Mouse (Mus musculus) intestine, embryonic 15.5 days (tissue): ENCODE results near the gene Ampd2. TPM values are rescaled to one million over a fixed set of nuclear protein-coding genes. Genes with fewer than 3 reads are reported as not detected.
A peak's percentile ranks its signal among the peaks of the same experiment; 100 is the strongest.

ENCODE experiments used
- ATAC-seq: fragments of 200-750 bp; cut with Nextera tagmentation; 2 replicates; pipeline ENCODE4 v1.8.0; 2017; ENCODE audit warnings: moderate TSS enrichment, moderate library complexity
- H3K27ac ChIP-seq: fragments of 300-500 bp; sonication (generic); 2 replicates; pipeline ENCODE4 v1.5.1; 2015; ENCODE audit warnings: mild to moderate bottlenecking, inconsistent platforms
- H3K27me3 ChIP-seq: fragments of 300-500 bp; sonication (generic); replicated peaks from 2 replicates; pipeline ENCODE4 v1.6.1; 2015; ENCODE audit warnings: inconsistent platforms
- H3K36me3 ChIP-seq: fragments of 300-500 bp; sonication (generic); 2 replicates; pipeline ENCODE4 v1.6.1; 2015; ENCODE audit warnings: inconsistent platforms
- H3K4me1 ChIP-seq: fragments of 300-500 bp; sonication (generic); replicated peaks from 2 replicates; pipeline ENCODE4 v1.6.1; 2015; ENCODE audit warnings: inconsistent platforms
- H3K4me2 ChIP-seq: fragments of 300-500 bp; sonication (generic); replicated peaks from 2 replicates; pipeline ENCODE4 v1.6.1; 2015; ENCODE audit warnings: mild to moderate bottlenecking, inconsistent platforms
- H3K4me3 ChIP-seq: fragments of 300-500 bp; sonication (generic); replicated peaks from 2 replicates; pipeline ENCODE4 v1.5.1; 2015; ENCODE audit warnings: inconsistent platforms
- H3K9ac ChIP-seq: fragments of 300-500 bp; sonication (generic); 2 replicates; pipeline ENCODE4 v1.6.1; 2015; ENCODE audit warnings: inconsistent platforms
- H3K9me3 ChIP-seq: fragments of 300-500 bp; sonication (generic); 2 replicates; pipeline ENCODE4 v1.6.1; 2016; ENCODE audit warnings: inconsistent platforms
- WGBS: fragments of 180-500 bp; shearing (Covaris S2); methylation state at CpG from one replicate; pipeline ENCODE4 v1.1.7; 2015; 5-methylcytosine and 5-hydroxymethylcytosine counted together
- polyA plus RNA-seq: library from polyadenylated mRNA; unstranded; fragments of >200 nt; fragmentation: Nextera tagmentation; extraction: Ambion mirVana; gene quantifications from 2 replicates; pipeline ENCODE4 v1.2.1, GENCODE M21; 2015

Gene Ampd2
- polyA plus RNA-seq, 1 experiment from 2014 or later: 49.9 TPM

- Histone ChIP-seq H3K4me3 (no peak overlapping the region), H3K36me3 (peaks cover 19% of the 10 kb centered on the region), H3K9ac (peak overlapping the region; percentile 17; the same call in 1 of the 2 replicates), H3K27ac (peak overlapping the region; percentile 32; the same call in 1 of the 2 replicates), H3K4me2 (peak overlapping the region; percentile 24; the same call in 1 of the 2 replicates), H3K9me3 (no peaks in the 10 kb centered on the region), H3K4me1 (peaks cover 46% of the 10 kb centered on the region), H3K27me3 (no peaks in the 10 kb centered on the region)
- WGBS: 61% methylated on average over 1 of the region's 1 CpGs
- no peak for ATAC-seq
Measured at GRCm38 (mm10) chr3:108082251-108082875, 4.1 kb downstream of the Ampd2 start.

- H3K9me3 ChIP-seq: no peaks in the 10 kb centered on the region
- H3K27ac ChIP-seq: peak overlapping the region; percentile 32; the same call in 1 of the 2 replicates
- ATAC-seq: no peak
- WGBS: 63% methylated on average over 4 of the region's 4 CpGs
- H3K4me2 ChIP-seq: 0 out of 2 replicates have a peak overlapping the region, but pooled peaks have one; percentile 24
- peaks cover 39% of the 10 kb centered on the region for H3K4me1 ChIP-seq
- peaks cover 24% of the 10 kb centered on the region for H3K36me3 ChIP-seq
- peak overlapping the region; percentile 17; the same call in 1 of the 2 replicates for H3K9ac ChIP-seq
- H3K4me3 ChIP-seq: no peak overlapping the region
- no peaks in the 10 kb centered on the region for H3K27me3 ChIP-seq
Measured at GRCm38 (mm10) chr3:108081681-108082080, 4.8 kb downstream of the Ampd2 start.

GRCm38 (mm10) chr3:108076836-108077235 lies 9.6 kb downstream of the Ampd2 start:
- WGBS: 93% methylated on average over 9 of the region's 9 CpGs
- peaks cover 4% of the 10 kb centered on the region for H3K4me1 ChIP-seq
- H3K9ac ChIP-seq: no peak overlapping the region
- no peaks in the 10 kb centered on the region for H3K27me3 ChIP-seq
- H3K4me2 ChIP-seq: no peak overlapping the region
- H3K9me3 ChIP-seq: no peaks in the 10 kb centered on the region
- peaks cover 51% of the 10 kb centered on the region for H3K36me3 ChIP-seq
- no peak for ATAC-seq
- H3K27ac ChIP-seq: no peak overlapping the region
- H3K4me3 ChIP-seq: no peak overlapping the region

- H3K9ac ChIP-seq: no peak overlapping the region
- no peaks in the 10 kb centered on the region for H3K27me3 ChIP-seq
- WGBS: 68% methylated on average over 10 of the region's 10 CpGs
- no peak overlapping the region for H3K4me2 ChIP-seq
- no peak overlapping the region for H3K4me3 ChIP-seq
- no peaks in the 10 kb centered on the region for H3K4me1 ChIP-seq
- peaks cover 37% of the 10 kb centered on the region for H3K36me3 ChIP-seq
- ATAC-seq: no peak
- H3K27ac ChIP-seq: no peak overlapping the region
- no peaks in the 10 kb centered on the region for H3K9me3 ChIP-seq
Measured at GRCm38 (mm10) chr3:108072983-108073569, 13.4 kb downstream of the Ampd2 start.

- H3K27ac ChIP-seq: peak overlapping the region; percentile 85; the same call in 1 of the 2 replicates
- 64% methylated on average over 10 of the region's 10 CpGs for WGBS
- H3K27me3 ChIP-seq: no peaks in the 10 kb centered on the region
- peak overlapping the region; percentile 26 for H3K4me2 ChIP-seq
- H3K36me3 ChIP-seq: peaks cover 16% of the 10 kb centered on the region
- no peaks in the 10 kb centered on the region for H3K9me3 ChIP-seq
- no peaks in the 10 kb centered on the region for H3K4me1 ChIP-seq
- no peak overlapping the region for H3K9ac ChIP-seq
- ATAC-seq: 0 out of 2 replicates have a peak, but pooled peaks have one; percentile 9
- H3K4me3 ChIP-seq: no peak overlapping the region
Measured at GRCm38 (mm10) chr3:108070295-108071293, 15.9 kb downstream of the Ampd2 start.

- no peak overlapping the region for H3K4me3 ChIP-seq
- peak overlapping the region; percentile 26 for H3K4me2 ChIP-seq
- H3K36me3 ChIP-seq: peaks cover 4% of the 10 kb centered on the region
- H3K27ac ChIP-seq: peak overlapping the region; percentile 85
- H3K4me1 ChIP-seq: no peaks in the 10 kb centered on the region
- H3K9me3 ChIP-seq: no peaks in the 10 kb centered on the region
- 40% methylated on average over 13 of the region's 13 CpGs for WGBS
- peak; percentile 85 for ATAC-seq
- no peak overlapping the region for H3K9ac ChIP-seq
- H3K27me3 ChIP-seq: no peaks in the 10 kb centered on the region
Measured at GRCm38 (mm10) chr3:108069231-108069870, 17.1 kb downstream of the Ampd2 start.

- 6% methylated on average over 1 of the region's 1 CpGs for WGBS
- peak overlapping the region; percentile 26 for H3K4me2 ChIP-seq
- H3K4me1 ChIP-seq: no peaks in the 10 kb centered on the region
- H3K36me3 ChIP-seq: no peaks in the 10 kb centered on the region
- no peak overlapping the region for H3K4me3 ChIP-seq
- H3K9ac ChIP-seq: no peak overlapping the region; the same call in 1 of the 2 replicates
- no peaks in the 10 kb centered on the region for H3K9me3 ChIP-seq
- peak overlapping the region; percentile 85 for H3K27ac ChIP-seq
- no peaks in the 10 kb centered on the region for H3K27me3 ChIP-seq
- ATAC-seq: peak; percentile 23
Measured at GRCm38 (mm10) chr3:108068826-108069225, 17.6 kb downstream of the Ampd2 start.

GRCm38 (mm10) chr3:108067370-108067934 lies 19.0 kb downstream of the Ampd2 start:
- H3K9me3 ChIP-seq: no peaks in the 10 kb centered on the region
- no peak overlapping the region for H3K9ac ChIP-seq
- no peak overlapping the region for H3K27ac ChIP-seq
- H3K36me3 ChIP-seq: no peaks in the 10 kb centered on the region
- WGBS: 61% methylated on average over 6 of the region's 6 CpGs
- no peaks in the 10 kb centered on the region for H3K4me1 ChIP-seq
- peak; percentile 56 for ATAC-seq
- H3K27me3 ChIP-seq: no peaks in the 10 kb centered on the region
- no peak overlapping the region for H3K4me2 ChIP-seq
- no peak overlapping the region for H3K4me3 ChIP-seq

GRCm38 (mm10) chr3:108065551-108065950 lies 20.9 kb downstream of the Ampd2 start:
- no peaks in the 10 kb centered on the region for H3K36me3 ChIP-seq
- H3K27me3 ChIP-seq: no peaks in the 10 kb centered on the region
- H3K27ac ChIP-seq: no peak overlapping the region
- WGBS: 75% methylated on average over 9 of the region's 9 CpGs
- no peaks in the 10 kb centered on the region for H3K9me3 ChIP-seq
- ATAC-seq: no peak
- H3K9ac ChIP-seq: no peak overlapping the region
- H3K4me2 ChIP-seq: no peak overlapping the region
- no peak overlapping the region for H3K4me3 ChIP-seq
- no peaks in the 10 kb centered on the region for H3K4me1 ChIP-seq

GRCm38 (mm10) chr3:108064672-108065071 lies 21.8 kb downstream of the Ampd2 start:
- H3K4me1 ChIP-seq: no peaks in the 10 kb centered on the region
- no peaks in the 10 kb centered on the region for H3K9me3 ChIP-seq
- no peak overlapping the region; the same call in 1 of the 2 replicates for H3K9ac ChIP-seq
- H3K36me3 ChIP-seq: no peaks in the 10 kb centered on the region
- no peak overlapping the region for H3K27ac ChIP-seq
- ATAC-seq: no peak
- H3K4me3 ChIP-seq: no peak overlapping the region
- H3K27me3 ChIP-seq: no peaks in the 10 kb centered on the region
- H3K4me2 ChIP-seq: no peak overlapping the region
- 72% methylated on average over 4 of the region's 4 CpGs for WGBS

GRCm38 (mm10) chr3:108062648-108063047 lies 23.8 kb downstream of the Ampd2 start:
- 79% methylated on average over 8 of the region's 8 CpGs for WGBS
- no peak for ATAC-seq
- Histone ChIP-seq H3K4me2 (no peak overlapping the region), H3K27me3 (no peaks in the 10 kb centered on the region), H3K4me3 (no peak overlapping the region), H3K9me3 (no peaks in the 10 kb centered on the region), H3K9ac (no peak overlapping the region), H3K36me3 (no peaks in the 10 kb centered on the region), H3K27ac (no peak overlapping the region), H3K4me1 (no peaks in the 10 kb centered on the region)
